Mouse (Mus musculus): ENCODE data around the gene Gabrb1.

Gabrb1 gene

GRCm38 (mm10) chr5:71657482-71658114, at the start of gene Gabrb1:
TSS of gene Gabrb1 (plus strand) at chr5:71658113.
- no peak for DNase-seq (ENCODE audit: low spot score in 2 of 2)

- DNase-seq (ENCODE audit: low spot score in 2 of 2): no peak
Measured at GRCm38 (mm10) chr5:71608735-71609134, 49.2 kb upstream of the Gabrb1 start.

GRCm38 (mm10) chr5:71614311-71614710, 43.6 kb upstream of the Gabrb1 start:
- DNase-seq (ENCODE audit: low spot score in 2 of 2): no peak

GRCm38 (mm10) chr5:71616734-71617133, 41.2 kb upstream of the Gabrb1 start:
- DNase-seq (ENCODE audit: low spot score in 2 of 2): no peak

DNA sequence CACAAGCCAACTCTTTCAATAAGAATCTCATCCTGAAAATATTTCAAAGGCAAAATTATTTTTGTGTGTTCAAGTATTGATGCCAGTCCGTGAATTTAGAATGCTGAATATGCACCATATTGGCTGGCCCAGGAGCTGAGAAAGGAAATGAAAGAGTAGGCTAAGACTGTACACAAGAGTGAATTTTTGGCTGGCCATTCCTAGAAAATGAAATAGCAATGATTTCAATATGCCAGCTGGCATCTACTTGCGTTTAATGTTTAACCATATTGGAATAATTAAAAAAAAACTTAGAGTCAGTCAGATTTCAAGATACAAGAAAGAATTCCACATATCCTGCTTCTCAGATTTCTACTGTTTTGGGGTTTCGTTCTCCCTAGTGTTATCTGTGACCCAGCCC, 30.1 kb upstream of the Gabrb1 start:
- no peak for DNase-seq (ENCODE audit: low spot score in 2 of 2)

DNA sequence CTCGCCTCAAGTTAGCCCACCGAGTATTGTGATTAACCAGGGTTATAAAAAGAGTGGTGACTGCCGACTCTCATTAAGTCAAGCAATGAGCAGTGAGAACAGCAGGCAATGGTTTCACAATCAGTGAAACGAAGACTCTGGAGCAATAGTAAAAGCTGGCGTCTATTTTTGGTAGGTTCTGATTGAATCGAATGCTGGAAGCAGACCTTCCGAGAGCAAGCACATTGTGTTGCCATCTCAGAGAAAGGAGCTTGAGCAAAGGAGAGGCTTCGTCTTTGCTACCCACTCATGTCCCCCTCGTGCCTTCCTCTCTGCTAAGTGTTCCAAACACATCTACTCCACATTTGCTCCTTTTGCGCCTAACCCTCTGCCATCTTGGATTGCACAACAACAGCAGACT, 18.1 kb upstream of the Gabrb1 start:
- no peak for DNase-seq (ENCODE audit: low spot score in 2 of 2)

DNA sequence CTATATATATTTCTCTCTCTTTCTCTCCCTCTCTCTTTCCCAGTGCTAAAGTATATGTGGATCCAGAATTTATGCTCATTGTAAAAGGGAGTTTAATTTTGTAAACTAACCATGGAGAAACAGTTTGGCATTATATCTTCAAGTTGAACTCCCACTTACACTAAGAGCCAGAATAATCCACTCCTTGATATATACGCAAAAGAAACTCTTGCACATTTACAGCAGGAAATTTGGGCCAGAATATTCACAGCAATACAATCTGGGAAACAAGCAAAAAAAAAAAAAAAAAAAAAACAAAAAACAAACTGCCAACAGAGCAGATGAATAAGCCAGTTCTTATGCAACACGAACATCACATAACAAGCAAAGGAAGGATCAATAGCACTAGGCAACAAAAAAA, 9.8 kb upstream of the Gabrb1 start:
- DNase-seq (ENCODE audit: low spot score in 2 of 2): no peak

GRCm38 (mm10) chr5:71654056-71654455, 3.9 kb upstream of the Gabrb1 start:
- no peak for DNase-seq (ENCODE audit: low spot score in 2 of 2)

GRCm38 (mm10) chr5:71656771-71657170, 1.1 kb upstream of the Gabrb1 start:
- no peak for DNase-seq (ENCODE audit: low spot score in 2 of 2)

DNA sequence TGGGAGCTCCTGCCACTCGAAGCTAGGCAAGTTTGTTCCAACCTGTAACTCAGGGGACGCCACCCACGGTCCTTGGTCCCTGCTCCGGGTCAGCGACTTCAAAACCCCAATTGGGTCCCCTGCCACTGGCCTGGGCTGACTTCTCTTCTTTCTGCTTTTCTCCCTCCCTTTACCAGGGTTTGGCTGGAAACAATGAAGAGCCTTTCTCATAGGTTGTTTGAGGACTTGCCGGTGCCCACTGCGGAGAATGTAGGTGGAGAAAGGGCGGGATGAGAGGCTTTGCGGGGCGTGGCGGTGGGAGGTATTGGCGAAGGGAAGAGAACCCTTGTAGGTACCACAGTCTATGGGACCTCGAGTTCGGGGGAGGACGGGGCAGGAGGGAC, 193 bp downstream of the Gabrb1 start, which contains the start of gene Gabra4:
Gene Gabra4 (minus strand): TSS at position 194 of the 383 bp plus-strand sequence.
- no peak for DNase-seq (ENCODE audit: low spot score in 2 of 2)

GRCm38 (mm10) chr5:71665593-71665992, 7.7 kb downstream of the Gabrb1 start:
- no peak for DNase-seq (ENCODE audit: low spot score in 2 of 2)

- DNase-seq (ENCODE audit: low spot score in 2 of 2): no peak
Measured at GRCm38 (mm10) chr5:71699696-71700467, 42.0 kb downstream of the Gabrb1 start.

GRCm38 (mm10) chr5:71700468-71701272, 42.8 kb downstream of the Gabrb1 start:
- peak in 1 of 2 experiments; percentile 11 for DNase-seq (ENCODE audit: low spot score in 2 of 2)

DNA sequence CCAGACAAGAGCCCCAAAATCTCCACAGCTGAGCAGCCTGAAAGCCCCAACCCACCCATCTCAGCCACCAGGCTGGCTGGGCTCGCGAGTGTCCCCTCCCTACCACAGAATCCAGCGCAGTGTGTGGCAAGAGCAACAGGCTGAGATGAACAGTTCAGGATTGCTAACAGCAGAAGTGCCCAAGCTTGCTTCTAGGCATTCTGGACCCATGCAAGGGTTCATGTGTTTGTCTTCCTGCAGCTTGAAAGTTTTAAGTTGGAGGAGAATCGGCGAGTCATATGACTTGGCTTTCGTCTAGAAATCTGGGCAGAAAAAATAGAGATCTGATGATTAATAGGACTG, 43.3 kb downstream of the Gabrb1 start:
- DNase-seq (ENCODE audit: low spot score in 2 of 2): no peak

DNA sequence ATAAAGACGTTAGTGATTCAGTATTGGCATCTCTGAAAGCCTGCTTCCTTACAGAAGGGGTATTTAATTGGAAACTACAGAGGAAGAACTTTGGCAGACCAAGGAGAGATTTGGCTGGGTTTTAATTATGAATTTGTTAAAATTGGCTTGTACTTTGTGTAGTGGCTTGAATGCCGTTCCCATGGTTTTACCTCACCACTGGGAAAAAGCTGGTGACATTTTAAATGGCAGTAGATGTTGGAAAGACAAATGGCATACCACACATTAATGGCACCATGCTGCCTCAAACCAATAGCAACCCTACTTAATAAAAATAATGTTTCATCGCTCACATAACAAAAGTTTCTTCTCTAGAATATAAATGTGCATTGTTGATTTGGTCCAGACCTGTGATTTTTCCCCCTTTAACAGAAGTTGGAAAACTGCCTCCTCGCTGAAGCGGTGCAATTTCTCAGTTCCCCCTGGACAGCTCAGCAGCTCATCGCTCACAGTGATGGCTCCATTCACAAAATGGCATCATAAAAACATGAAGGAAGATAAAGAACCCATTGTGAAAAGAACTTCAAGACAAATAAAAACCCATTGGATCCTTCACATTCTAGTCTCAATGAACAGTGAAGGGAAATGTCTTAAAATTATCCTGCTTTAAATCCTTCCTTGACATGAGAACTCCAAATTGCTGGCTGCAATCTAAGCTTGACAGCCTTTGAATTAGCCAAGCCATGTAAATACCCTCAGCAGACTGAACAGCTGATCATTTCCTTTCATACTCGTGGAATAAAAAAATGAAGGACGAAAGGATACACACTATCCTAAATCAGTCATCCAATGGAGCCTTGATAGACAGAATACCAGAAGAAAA, 75.2 kb downstream of the Gabrb1 start:
- no peak for DNase-seq (ENCODE audit: low spot score in 2 of 2)

DNA sequence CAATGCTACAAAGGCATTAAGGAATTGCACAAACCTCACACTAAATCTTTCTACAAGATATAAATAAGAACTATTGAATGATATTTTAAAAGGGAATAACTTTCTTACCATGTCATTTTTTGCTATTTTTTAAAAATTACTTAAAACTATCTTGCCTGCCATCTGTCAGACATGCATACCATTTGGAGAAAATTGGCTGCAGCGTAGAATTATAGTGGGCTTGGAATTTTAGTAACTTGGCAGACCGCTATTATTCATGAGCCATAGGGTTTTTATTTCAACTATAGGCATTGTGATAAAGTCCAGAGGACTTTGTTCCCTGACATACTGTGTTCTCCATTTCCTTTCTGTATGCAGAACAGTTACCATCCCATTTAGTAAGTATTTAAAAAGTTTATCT, 89.5 kb downstream of the Gabrb1 start:
- no peak for DNase-seq (ENCODE audit: low spot score in 2 of 2)

DNA sequence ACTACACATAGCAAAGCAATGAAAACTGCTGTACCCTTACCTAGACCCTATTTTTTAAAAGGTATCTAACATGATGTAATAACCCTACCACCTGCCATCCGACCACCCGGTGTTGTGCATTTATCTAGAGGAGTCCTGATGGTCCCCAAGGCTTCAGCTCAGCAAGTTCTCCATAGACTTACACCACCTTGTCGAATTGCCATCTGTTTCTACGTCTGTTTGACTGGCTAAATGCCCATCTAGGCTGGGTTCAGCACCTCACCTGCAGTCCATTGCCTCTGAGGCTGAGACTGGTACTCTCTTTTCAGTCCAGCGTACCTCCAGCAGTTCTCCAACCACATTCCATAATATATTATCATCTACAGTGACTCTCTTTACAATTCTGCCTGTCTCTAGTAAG, 96.1 kb downstream of the Gabrb1 start:
- no peak for DNase-seq (ENCODE audit: low spot score in 2 of 2)

DNA sequence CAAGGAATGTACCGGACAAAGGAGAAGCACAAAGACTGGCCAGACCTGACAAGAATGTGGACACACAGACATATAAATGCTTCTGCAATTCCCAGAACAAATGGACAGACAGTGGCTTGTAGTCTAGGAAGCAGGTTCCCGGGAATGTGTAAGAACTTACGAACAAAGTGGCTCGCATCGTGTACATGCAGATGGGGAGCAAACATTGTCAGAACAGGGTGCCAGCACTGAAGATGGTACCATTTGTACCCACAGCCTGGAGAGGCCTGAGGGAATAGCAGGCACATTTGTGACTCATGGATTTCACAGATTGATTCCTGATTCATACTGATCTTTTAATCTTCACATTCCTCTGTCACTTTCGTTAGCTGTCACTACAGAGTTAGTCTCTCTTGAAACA, 103.2 kb downstream of the Gabrb1 start:
- DNase-seq (ENCODE audit: low spot score in 2 of 2): no peak

GRCm38 (mm10) chr5:71781514-71782179, 123.7 kb downstream of the Gabrb1 start:
- no peak for DNase-seq (ENCODE audit: low spot score in 2 of 2)

GRCm38 (mm10) chr5:71822862-71823261, 164.9 kb downstream of the Gabrb1 start:
- no peak for DNase-seq (ENCODE audit: low spot score in 2 of 2)

DNA sequence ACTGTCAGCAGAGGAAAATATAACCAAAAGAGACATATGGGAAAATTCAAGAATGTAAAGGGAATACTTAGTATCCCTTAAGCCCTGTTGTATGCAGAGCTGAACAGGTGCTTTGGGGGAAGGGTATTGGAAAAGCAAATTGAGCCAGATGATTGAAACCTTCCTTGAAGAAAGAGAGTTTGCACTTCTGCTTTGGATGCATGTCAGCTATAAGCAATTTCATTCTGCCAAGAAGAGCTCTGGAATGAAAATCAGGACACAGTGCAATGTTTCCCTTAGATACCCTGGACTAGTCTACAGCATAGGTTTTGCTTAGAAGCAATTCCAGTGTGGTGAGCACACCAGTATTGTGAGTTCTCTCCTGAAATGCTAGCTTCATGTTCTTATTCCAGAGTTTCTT, 170.4 kb downstream of the Gabrb1 start:
- DNase-seq (ENCODE audit: low spot score in 2 of 2): no peak

Data from spleen, postnatal 10 days (tissue).